Mouse (Mus musculus): Measurements from ENCODE around the gene Atp6ap1.

Gene Atp6ap1

GRCm38 (mm10) chrX:74304867-74305700 is 8.2 kb downstream of the Atp6ap1 start, which contains the start of gene Gdi1:
Gene Gdi1 (plus strand): TSS chrX:74304998.
- DNase-seq (ENCODE audit: low read depth, low spot score): peak; percentile 92

GRCm38 (mm10) chrX:74312540-74313464 is 15.9 kb downstream of the Atp6ap1 start, which contains the start of gene Fam50a:
Gene Fam50a (plus strand): TSS chrX:74313033.
- peak; percentile 93 for DNase-seq (ENCODE audit: low read depth, low spot score)

- peak; percentile 73 for DNase-seq (ENCODE audit: low read depth, low spot score)
These were observed 31.8 kb downstream of the Atp6ap1 start, which contains the start of gene Plxna3 for GRCm38 (mm10) chrX:74328725-74329161. Gene Plxna3 (plus strand): TSS chrX:74329066.

DNA sequence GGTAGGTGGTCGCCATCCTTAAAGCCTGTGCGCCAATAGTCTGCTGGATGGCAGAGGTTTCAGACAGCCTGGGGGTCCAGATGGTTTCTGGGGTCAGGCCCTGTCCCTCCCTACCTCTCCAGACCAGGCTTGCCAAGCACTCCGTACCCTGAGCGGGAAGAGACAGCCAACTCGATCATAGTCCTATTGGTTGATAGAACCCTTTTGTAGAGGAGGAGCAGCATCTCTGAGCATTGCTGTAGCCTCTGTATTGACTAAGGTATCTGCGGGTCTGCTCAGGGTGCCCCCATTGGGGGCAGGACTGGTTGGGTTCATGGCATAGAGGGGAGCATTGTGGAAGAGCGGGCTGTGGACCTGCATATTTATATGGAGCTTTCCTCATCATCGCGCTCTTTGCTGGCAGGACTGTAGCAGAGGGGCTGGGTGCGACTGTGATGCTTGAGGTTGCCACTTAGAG is 32.3 kb downstream of the Atp6ap1 start:
- no peak for DNase-seq (ENCODE audit: low read depth, low spot score)

GRCm38 (mm10) chrX:74330166-74330930 is 33.5 kb downstream of the Atp6ap1 start:
- no peak for DNase-seq (ENCODE audit: low read depth, low spot score)

- DNase-seq (ENCODE audit: low read depth, low spot score): no peak
These were observed 56.0 kb downstream of the Atp6ap1 start for GRCm38 (mm10) chrX:74352645-74353466.

- DNase-seq (ENCODE audit: low read depth, low spot score): peak; percentile 86
These were observed 56.5 kb downstream of the Atp6ap1 start, which contains the start of gene Lage3 for GRCm38 (mm10) chrX:74353467-74353770. Gene Lage3 (minus strand): TSS chrX:74353618.

Data from CD4-positive helper T cell, adult 2 months (primary cell).